Mouse (Mus musculus): Measurements from ENCODE around the gene Dgkq.
A peak's percentile ranks its signal among the peaks of the same experiment; 100 is the strongest.

Gene Dgkq

GRCm38 (mm10) chr5:108689091-108689490 lies 19.6 kb upstream of the Dgkq start:
- DNase-seq (ENCODE audit: low spot score in 2 of 2): no peak

DNA sequence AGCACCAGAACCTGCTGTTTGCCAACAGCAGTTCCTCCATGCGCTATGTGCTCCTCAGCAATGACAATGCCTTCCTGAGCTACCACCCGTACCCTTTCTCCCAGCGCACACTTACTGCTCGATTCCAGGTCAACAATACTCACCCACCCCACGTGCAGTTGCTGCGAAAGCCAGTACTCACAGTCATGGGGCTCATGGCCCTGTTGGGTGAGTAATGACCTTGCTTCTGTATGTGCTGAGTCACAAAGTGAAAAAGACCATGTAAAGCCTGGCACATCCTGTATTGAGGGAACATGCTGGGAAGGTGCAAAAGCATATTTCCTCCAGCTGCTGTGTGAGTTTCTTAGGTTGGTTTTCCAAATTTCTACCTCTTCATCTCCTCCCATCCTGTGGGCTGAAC lies 11.4 kb upstream of the Dgkq start:
- DNase-seq (ENCODE audit: low spot score in 2 of 2): no peak

DNA sequence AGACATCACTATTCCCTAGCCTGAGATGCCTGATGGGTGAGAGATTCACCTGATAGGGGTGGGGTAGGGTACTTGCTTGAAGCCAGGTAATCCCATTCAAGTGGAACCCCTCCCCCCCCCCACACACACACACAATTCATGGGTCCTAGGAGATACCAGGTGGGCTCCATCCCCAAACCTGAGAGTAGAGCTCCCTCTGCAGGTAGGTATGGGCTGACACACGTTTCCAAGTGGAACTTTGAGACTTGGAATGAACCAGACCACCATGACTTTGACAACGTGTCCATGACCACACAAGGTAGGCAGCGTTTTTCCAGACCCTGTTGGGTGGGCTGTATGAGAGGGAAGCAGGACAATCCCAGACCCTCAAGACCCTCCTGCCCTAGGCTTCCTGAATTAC lies 10.4 kb upstream of the Dgkq start:
- DNase-seq (ENCODE audit: low spot score in 2 of 2): no peak

- DNase-seq (ENCODE audit: low spot score in 2 of 2): no peak
Measured at GRCm38 (mm10) chr5:108678296-108678854, 8.9 kb upstream of the Dgkq start.

- no peak for DNase-seq (ENCODE audit: low spot score in 2 of 2)
Measured at GRCm38 (mm10) chr5:108677605-108678295, 8.3 kb upstream of the Dgkq start.

- no peak for DNase-seq (ENCODE audit: low spot score in 2 of 2)
Measured at GRCm38 (mm10) chr5:108676772-108677498, 7.5 kb upstream of the Dgkq start.

DNA sequence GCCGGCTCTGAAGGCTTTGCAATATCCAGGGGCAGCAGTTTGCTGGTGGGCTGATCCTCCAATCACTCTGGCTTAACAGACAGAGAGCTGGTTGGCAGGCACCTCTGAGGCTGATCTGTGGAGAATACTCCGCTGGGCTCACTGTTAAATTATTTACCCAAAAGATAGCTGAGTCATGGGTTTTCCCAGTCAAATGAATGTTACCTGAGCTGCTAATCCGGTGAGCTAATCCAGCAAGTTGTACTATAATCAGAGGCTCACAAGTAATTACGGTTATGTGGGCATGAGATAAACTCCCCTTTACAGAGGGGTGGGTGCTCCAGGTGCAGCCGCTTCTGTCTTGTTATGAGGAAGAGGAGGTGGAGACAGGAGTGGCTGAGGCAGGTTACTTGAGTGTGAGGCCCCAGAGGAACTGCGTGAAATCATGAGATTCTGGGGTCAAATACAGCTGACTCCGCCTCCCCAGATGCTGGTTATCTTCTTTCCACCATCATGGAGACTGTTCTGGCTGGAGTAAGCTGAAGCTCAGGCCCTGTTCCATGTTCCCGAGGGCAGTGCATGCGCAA lies 5.9 kb upstream of the Dgkq start, which contains the start of gene Slc26a1:
Gene Slc26a1, minus strand, starts transcription at position 319 of the 566 bp plus-strand sequence.
- DNase-seq (ENCODE audit: low spot score in 2 of 2): no peak

GRCm38 (mm10) chr5:108674624-108675023 lies 5.2 kb upstream of the Dgkq start:
- no peak for DNase-seq (ENCODE audit: low spot score in 2 of 2)

DNA sequence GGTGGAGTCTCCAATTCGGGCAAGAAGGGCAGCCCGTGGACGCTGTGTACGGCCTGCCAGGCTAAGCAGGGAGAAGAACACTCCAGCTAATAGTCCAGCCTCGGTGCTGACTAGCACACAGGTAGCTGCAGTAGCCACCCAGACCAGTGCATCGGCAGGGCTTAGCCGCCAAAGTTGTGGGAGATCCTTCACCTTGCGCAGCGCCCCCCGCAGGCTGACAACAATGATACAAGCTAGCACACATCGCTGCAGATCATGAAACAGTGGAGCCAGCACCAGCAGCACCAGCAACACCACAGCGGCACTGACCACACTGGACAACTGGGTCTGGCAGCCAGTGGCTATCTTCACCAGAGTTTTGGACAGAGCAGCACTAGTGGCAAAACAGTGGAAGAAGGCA lies 2.3 kb upstream of the Dgkq start:
- DNase-seq (ENCODE audit: low spot score in 2 of 2): no peak

DNA sequence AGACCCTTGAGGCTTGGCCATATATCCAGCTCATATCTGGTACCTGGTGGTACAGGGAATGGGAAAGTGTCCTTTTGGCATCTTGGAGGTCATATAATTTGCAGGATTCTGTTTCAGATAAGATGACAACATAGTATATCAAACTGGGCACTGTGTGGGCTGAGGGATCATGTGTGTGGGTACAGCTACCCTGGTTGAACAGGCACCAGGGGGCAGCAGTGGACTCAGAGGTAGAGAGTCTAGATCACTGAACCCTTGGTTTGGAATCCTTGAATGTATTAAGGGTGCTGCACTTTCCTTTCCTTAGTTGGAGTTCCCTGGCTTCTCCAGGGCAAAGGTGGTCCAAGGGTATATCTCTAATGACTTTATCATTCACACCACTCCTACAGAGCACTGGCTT lies 1.3 kb upstream of the Dgkq start:
- DNase-seq (ENCODE audit: low spot score in 2 of 2): peak; percentile 40 to 57

DNA sequence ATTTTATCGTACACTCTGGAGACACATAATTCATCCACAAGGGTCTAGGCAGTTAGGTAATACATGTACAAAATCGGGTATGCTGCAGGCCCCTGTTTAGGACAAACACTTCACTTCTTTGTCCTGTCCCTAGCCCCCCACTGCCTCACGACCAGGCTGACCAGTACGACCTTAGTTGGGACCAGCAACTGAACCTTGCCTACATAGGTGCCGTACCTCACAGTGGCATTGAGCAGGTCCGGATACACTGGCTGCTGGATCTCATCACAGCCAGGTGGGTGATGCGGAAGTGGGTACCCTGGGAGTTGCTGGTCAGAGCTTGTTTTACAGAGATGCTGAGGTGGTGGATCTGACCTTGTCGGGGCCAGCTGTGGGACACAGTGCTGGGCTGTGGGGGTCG lies 514 bp upstream of the Dgkq start:
- DNase-seq (ENCODE audit: low spot score in 2 of 2): no peak

DNA sequence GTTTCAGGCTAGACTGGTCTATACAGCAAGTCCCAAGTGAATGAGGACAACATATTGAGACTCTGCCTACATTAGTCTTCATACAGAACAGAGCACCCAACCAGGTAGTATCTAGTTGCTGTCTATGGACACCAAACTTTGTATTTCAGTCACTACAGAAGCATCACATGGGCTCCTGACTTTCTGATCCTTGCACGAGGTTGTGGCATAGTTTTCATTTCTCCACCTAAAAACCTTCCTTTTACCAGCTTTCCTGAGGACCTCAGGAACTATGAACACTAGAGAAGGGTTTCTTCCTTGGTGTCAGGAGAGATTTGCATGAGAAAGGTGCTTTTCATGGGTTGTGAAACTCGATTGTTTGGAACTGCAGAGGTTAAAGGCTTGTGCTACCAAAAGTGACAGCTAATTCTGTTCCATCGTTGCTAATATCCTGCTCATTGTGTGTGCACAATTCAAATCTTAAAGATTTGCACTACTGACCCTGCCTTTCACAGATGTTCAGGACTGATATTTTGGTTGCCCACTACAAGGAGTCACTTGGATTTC lies 1.0 kb downstream of the Dgkq start:
- DNase-seq (ENCODE audit: low spot score in 2 of 2): no peak

- no peak for DNase-seq (ENCODE audit: low spot score in 2 of 2)
Measured at GRCm38 (mm10) chr5:108667370-108667769, 2.1 kb downstream of the Dgkq start.

DNA sequence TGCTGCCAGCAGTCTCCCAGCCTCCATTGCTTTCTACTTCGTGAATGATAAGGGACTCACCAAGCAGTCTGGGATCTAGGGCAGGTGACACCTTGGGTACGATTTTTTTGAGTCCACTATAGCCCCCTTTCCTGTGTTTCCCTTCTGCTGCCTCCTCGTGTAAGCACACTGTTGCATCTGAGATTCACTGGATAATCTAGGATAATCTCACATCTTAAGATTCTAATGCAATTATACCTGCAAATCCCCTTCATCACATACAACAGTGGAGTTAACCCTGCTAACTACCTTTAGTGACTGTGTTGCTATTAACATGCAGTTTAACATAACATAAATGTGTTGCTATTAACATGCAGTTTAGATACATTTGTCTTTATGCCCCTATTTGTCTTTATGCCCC lies 4.4 kb downstream of the Dgkq start:
- no peak for DNase-seq (ENCODE audit: low spot score in 2 of 2)

- no peak for DNase-seq (ENCODE audit: low spot score in 2 of 2)
Measured at GRCm38 (mm10) chr5:108662772-108663171, 6.7 kb downstream of the Dgkq start.

- peak; percentile 90 to 93 for DNase-seq (ENCODE audit: low spot score in 2 of 2)
Measured at GRCm38 (mm10) chr5:108660632-108661268, 8.7 kb downstream of the Dgkq start.

DNA sequence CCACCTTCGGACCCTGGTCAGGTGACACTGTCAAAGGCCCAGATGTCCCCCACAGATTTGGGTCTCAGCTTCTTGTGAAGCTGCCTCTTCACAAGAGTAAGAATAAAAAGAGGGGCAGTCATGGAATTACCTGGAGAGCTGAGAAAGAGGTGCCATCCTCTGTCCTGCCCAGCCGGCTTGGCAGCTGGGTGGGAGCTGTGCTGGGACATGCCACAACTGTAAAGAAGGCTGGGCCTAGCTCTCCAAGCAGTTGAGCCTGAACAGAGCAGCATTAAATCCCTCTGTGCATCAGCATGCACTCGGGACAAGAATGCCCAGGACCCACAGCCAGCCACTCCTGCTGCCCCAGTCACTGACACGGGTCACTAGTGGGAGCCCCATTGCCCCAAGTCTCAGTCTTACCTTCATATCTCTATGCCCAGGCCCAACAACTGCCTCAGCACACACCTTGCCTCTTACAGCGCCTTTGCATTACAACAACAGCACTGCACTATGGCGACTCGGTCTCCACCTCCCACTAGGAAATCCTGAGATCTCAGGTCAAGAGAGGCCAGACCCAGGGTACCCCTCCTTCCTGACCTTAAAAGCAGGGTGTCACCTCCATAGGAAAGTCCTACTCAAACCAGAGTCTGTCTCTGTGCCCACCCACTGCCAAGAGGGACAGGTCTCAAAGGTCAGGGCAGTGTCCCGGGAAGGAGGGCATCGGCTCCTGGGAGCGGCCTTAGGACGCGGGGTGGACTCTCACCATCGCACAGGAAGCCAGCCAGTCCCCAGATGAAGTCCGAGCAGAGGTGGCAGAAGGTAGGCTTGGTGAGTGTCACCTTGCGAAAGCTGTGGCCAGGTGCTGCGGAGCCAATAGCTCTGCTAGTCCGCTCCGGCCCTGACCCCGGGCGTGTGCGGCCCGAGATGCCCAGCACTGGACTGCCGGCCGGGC lies 9.5 kb downstream of the Dgkq start, which contains the start of gene Idua:
Gene Idua, plus strand, starts transcription at position 634 of the 934 bp plus-strand sequence.
- no peak for DNase-seq (ENCODE audit: low spot score in 2 of 2)

GRCm38 (mm10) chr5:108658611-108659010 lies 10.9 kb downstream of the Dgkq start:
- DNase-seq (ENCODE audit: low spot score in 2 of 2): no peak

DNA sequence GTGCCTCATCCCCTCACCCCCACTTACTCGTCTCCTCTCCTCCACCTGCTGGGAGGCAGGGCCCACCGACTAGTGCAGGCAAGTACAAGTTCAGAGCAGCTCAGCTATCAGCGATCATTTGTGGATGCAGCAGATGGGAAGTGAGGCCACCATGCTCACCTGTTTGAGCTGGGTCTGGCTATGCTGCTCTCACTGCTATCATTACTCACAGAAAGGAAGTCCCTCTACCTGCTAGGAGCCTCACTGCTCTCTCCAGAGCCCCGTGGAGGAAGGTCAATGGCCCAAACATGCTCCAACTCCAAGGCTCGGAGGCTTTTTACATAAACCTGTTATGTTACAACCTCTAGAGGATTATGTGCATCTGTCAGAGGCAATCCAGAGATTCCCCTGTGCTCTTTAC lies 12.1 kb downstream of the Dgkq start:
- no peak for DNase-seq (ENCODE audit: low spot score in 2 of 2)

- DNase-seq (ENCODE audit: low spot score in 2 of 2): no peak
Measured at GRCm38 (mm10) chr5:108655891-108656650, 13.4 kb downstream of the Dgkq start.
